Mouse (Mus musculus) C2C12 (cell line): ENCODE data around the gene Tac4.

ENCODE experiments used
- CEBPB ChIP-seq: IDR thresholded peaks from one replicate; pipeline ENCODE4 v1.6.1; 2011; ENCODE audit warnings: low read depth, mild to moderate bottlenecking, control low read depth, moderate library complexity
- CTCF ChIP-seq: IDR thresholded peaks from one replicate; pipeline ENCODE4 v1.5.1; 2011; ENCODE audit not compliant: control insufficient read depth, insufficient read depth, insufficient read length
- FOSL1 ChIP-seq: IDR thresholded peaks from one replicate; pipeline ENCODE4 v1.8.0; 2011; ENCODE audit warnings: mild to moderate bottlenecking, low read length; ENCODE audit not compliant: poor library complexity, insufficient read depth, severe bottlenecking
- MAX ChIP-seq: IDR thresholded peaks from one replicate; pipeline ENCODE4 v1.6.1; 2011; ENCODE audit warnings: mild to moderate bottlenecking, control low read depth
- MYOD1 ChIP-seq: IDR thresholded peaks from one replicate; pipeline ENCODE4 v1.6.1; 2011; ENCODE audit warnings: low read depth; ENCODE audit not compliant: control insufficient read depth, insufficient read length
- USF1 ChIP-seq: IDR thresholded peaks from one replicate; pipeline ENCODE4 v1.6.1; 2011; ENCODE audit warnings: low read depth, mild to moderate bottlenecking, control low read depth, moderate library complexity

DNA sequence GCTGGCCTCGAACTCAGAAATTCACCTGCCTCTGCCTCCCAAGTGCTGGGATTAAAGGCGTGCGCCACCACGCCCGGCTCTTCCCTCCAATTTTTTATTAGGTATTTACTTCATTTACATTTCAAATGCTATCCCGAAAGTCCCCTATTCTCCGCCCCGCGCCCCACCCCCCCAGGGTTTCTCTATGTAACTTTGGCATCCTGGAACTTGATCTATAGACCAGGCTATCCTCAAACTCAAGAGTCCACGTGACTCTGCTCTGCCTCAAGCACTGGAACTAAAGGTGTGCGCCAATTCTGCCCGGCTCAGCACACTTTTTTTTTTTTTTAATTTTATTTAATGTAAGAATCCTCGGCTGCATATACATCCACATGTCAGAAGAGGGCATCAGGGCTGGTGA, 34.4 kb downstream of the Tac4 start:
- TF ChIP-seq CTCF (no peak), CEBPB (no peak), FOSL1 (no peak), USF1 (no peak), MAX (no peak), MYOD1 (no peak)
